Mouse (Mus musculus) lung, adult 2 months (tissue): ENCODE results near the gene Golph3.

Experiments
- CTCF ChIP-seq: fragments of 200-500 bp; IDR thresholded peaks from 2 replicates; pipeline ENCODE4 v1.5.1; 2011; ENCODE audit warnings: mild to moderate bottlenecking, low read length, control low read depth; ENCODE audit not compliant: insufficient read depth
- POLR2A ChIP-seq: fragments of 200-500 bp; IDR thresholded peaks from 2 replicates; pipeline ENCODE4 v1.6.1; 2011; ENCODE audit warnings: low read depth, mild to moderate bottlenecking, control low read depth, low read length, borderline replicate concordance; ENCODE audit errors: extremely low read depth

GRCm38 (mm10) chr15:12376491-12377069, 55.3 kb downstream of the Golph3 start:
- TF ChIP-seq CTCF: no peak
- TF ChIP-seq POLR2A: no peak
